Mouse (Mus musculus): ENCODE measurements around the gene Slc6a19. TPM values are rescaled to one million over a fixed set of nuclear protein-coding genes. Genes with fewer than 3 reads are reported as not detected.

Slc6a19 gene
- total RNA-seq (2023) = 0.09 TPM in 1 of 2 replicates, not detected in the other

GRCm38 (mm10) chr13:73704694-73705325 lies at the start of gene Slc6a19:
Gene Slc6a19, minus strand, starts transcription at chr13:73704865.

GRCm38 (mm10) chr13:73732742-73733700 lies 28.4 kb upstream of the Slc6a19 start, which contains the start of gene Slc12a7:
Gene Slc12a7, plus strand, starts transcription at chr13:73733094.

GRCm38 (mm10) chr13:73677853-73678252 lies 26.8 kb downstream of the Slc6a19 start, which contains the start of gene Slc6a18:
Gene Slc6a18, minus strand, starts transcription at chr13:73678023.

Other genes starting within 250 kb of the Slc6a19 start
- gene Lpcat1, start 237.7 kb downstream of the Slc6a19 start, total RNA-seq (2023) = 32.8 and 45.0 TPM in 2 replicates
- gene Slc6a3, start 168.1 kb downstream of the Slc6a19 start, total RNA-seq (2023) = not detected in 2 replicates
- gene Clptm1l, start 100.9 kb downstream of the Slc6a19 start, total RNA-seq (2023) = 81.2 and 92.4 TPM in 2 replicates
- 0.16 and 0.23 TPM in 2 replicates for gene Tert, start 78.0 kb downstream of the Slc6a19 start, total RNA-seq (2023)
- not detected in 2 replicates for gene Slc6a18, start 26.8 kb downstream of the Slc6a19 start, total RNA-seq (2023)
- gene Slc12a7, start 28.2 kb upstream of the Slc6a19 start, total RNA-seq (2023) = 2.5 and 2.8 TPM in 2 replicates
- not detected in 2 replicates for gene Nkd2, start 142.8 kb upstream of the Slc6a19 start, total RNA-seq (2023)
- gene Trip13, start 232.9 kb upstream of the Slc6a19 start, total RNA-seq (2023) = 5.9 and 7.1 TPM in 2 replicates
- 67.7 and 86.0 TPM in 2 replicates for gene Brd9, start 232.9 kb upstream of the Slc6a19 start, total RNA-seq (2023)

Data from neutrophil, adult 65 days (primary cell).